Mouse (Mus musculus) telencephalon, adult 2 months (tissue): ENCODE measurements around the gene Il3ra.

Experiments
- DNase-seq: peaks from one replicate; pipeline ENCODE4 v3.0.0-alpha.2; 2011; ENCODE audit warnings: low read depth, low spot score

The Il3ra gene

DNA sequence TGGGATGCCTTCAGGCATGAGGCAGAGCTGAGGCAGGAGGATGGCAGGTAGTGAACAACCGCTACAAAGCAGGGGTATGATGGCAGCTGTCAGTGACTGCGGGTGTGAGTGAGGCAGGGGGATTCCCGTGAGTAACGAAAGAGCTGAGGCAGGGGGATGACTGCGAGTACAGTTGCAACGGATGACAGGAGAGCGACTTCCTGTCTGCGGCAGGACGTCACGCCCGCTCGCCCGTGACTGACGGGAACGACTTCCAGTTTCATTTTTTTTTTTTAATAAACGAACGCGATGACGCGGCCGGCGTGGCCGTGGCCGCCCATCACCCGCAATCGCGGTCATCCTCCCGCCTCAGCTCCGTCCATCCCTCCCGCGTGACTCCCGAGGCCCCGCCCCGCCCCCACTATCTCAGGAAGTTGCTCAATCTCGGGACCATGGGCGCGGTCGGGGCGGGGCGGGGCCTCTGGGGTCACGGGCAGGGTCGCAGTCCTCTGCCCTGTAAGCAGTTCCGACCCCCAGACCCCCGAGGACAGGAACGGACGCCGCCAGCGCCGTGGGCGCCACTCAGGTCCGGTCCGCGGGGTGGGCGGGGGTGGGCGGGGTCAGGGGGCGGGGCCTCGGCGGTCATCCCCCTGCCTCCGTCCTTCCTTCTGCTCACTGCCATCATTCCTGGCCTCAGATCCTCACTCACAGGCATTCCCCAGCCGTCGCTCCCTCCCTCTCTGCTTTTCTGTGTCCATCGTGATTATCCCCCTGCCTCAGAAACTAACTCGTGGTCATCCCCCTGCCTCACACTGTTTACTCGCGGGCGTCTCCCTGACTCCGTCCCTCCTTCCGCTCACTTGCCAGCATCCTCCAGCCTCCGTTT, at the start of gene Il3ra:
TSS of gene Il3ra (plus strand) at position 328 of the 865 bp plus-strand sequence.
- DNase-seq = no peak

DNA sequence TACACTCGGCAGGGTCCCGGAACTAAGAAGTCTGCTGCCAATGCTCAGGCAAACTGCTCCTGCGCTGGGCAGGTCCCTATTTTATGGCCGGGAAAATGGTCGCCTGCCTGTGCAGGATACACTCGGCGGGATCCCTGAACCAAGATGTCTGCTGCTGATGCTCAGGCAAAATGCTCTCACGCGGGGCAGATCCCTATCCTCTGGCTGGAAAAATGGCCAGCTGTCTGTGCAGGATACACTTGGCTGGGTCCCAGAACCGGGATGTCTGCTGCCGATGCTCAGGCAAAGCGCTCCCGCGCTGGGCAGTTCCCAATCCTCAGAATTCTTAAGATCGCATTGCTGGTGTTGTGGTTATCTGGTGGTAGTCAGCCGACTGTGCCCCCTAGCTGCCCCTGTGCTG, 37.1 kb upstream of the Il3ra start:
- DNase-seq = no peak

DNA sequence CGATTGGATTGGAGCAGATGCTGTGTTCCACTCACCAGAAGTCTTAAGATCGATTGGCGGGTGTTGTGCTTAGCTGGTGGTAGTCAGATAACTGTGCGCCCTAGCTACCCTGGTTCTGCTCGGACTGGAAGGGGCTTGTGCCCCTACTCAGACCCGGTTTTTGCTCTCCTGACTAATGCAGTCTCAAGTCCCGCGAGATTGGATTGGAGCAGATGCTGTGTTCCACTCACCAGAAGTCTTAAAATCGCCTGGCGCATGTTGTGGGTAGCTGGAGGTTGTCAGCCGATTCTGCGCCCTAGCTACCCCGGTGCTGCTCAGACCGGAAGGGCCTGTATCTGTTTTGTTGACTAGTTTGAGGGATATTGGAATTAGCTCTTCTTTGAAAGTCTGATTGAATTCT, 36.7 kb upstream of the Il3ra start:
- DNase-seq = no peak

DNA sequence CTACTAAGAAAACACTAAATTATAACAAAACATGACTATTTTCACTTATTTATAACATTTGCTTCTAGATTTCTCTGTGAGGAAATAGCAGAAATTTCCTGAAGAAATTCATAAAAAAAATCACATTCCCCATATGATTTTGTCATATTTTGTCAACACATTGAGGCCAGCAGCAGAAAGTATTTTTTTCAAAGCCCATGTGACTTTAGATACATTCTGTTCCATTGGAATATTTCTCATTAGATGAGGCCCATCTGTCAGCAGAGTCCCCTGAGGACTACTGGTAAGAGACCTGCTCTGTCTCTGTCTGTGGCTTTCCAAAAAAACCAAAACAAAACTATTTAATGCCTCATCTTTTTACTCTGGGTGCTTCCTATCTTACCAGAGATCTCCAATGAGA, 23.5 kb upstream of the Il3ra start, which contains the start of gene Olfr31:
TSS of gene Olfr31 (plus strand) at position 301 of the 400 bp plus-strand sequence.
- DNase-seq = no peak

DNA sequence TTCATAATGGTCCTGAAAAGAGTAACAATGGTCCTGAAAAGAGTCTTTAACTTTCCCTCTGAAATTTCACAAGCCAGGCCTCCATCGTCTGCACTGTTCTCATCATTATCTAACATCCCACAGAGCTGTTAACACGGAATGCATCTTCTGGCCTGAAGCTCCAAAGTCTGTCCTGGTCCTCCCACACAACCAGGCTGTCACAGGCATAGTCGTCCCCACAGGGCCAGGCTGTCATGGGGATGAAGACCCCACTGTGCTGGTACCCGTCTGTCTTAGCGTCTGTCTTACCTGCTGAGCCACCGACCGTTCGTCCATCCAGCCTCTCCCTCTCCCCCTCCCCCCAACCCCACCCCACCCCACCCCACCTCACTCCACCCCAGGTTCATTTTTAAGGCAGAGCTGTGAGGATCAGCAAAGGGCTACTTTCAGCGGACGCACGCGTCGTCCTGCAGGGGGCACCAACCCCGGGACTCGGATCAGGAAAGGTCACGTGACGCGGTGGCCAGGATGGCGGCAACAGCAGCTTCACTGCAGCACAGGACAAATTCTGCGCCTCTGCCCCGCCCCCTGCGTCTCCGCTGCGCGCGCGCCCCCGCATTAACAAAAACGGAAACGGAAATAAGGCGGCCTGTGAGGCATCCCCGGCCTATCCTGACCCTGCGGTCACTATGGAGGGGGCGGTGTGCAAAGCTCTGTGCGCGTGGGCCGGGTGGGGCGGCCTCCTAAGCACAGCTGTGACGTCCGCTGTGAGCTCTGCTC, 783 bp upstream of the Il3ra start:
- DNase-seq = no peak

DNA sequence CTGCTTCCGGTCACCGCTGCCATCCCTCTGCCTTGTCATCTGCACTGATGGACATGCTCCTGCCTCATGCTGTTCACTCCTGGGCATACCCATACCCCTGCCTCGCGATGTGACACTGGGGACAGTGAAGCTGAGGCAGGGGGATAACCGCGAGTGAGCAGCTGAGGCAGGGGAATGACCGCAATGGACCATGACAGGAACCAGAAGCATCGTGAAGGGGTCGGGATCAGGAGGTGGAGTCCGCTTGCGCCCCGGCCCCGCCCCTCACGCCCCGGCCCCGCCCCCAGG, 682 bp downstream of the Il3ra start:
- DNase-seq = no peak

DNA sequence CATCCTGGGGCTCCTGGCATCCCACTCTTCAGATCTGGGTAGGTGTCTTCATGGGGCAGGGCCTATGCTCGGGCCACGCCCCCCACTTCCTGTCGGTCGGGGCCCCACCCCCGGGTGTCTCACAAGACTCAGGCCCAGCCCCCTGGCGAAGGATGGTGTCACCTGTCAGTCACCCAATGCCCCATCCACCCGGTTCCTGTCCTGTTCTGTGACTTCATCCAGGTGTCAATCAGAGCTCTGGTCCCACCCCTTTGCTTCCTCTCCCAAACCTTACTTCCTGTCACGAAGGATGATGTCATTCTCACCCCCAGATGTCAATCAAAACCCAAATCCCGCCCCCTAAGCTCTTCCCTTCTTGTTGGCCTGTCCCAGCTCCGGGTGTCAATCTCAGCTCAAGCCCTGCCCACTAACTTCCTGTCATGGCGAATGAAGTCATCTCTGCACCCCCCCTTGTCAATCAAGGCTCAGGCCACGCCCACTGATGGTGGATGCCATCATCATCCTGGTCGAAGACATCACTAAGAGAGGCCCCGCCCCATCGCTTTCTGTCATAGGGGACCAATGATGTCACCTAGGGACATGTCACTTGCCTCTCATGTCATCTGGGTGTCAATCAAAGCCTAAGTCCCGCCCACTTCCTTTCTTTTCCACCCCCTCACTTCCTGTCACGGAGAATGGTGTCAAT, 1.2 kb downstream of the Il3ra start:
- no peak for DNase-seq

DNA sequence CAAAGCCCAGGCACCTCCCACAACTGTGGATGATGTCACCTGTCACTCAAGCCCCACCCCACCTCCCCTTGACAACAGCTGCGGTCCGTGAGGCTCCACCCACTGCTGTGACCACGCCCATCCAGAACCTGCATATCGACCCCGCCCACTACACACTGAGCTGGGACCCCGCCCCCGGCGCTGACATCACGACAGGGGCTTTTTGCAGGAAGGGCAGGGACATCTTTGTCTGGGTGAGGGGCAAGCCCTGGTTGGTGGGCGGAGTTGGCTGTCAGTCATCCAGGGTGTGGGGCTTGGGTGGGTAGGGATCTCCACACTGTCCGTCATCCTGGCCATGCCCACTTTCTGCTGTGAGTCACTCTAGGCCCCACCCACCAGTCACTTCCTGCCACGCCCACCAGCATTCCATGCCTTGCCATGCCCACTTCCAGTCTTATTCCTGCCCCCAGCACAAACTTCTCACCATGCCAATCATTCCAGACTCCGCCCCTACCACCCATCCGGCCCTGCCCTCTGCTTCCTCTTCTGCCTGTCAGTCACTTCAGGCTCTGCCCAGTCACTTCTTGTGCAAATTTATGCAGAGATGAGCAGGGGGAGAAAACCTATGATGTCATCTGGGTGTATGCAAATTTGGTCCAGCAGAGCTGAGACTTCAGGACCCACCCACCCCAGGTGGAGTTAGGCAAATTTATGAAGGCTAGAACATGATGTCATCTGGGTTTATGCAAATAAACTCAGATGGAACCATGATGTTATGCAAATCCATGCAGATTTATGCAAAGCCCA, 2.0 kb downstream of the Il3ra start:
- DNase-seq = no peak

DNA sequence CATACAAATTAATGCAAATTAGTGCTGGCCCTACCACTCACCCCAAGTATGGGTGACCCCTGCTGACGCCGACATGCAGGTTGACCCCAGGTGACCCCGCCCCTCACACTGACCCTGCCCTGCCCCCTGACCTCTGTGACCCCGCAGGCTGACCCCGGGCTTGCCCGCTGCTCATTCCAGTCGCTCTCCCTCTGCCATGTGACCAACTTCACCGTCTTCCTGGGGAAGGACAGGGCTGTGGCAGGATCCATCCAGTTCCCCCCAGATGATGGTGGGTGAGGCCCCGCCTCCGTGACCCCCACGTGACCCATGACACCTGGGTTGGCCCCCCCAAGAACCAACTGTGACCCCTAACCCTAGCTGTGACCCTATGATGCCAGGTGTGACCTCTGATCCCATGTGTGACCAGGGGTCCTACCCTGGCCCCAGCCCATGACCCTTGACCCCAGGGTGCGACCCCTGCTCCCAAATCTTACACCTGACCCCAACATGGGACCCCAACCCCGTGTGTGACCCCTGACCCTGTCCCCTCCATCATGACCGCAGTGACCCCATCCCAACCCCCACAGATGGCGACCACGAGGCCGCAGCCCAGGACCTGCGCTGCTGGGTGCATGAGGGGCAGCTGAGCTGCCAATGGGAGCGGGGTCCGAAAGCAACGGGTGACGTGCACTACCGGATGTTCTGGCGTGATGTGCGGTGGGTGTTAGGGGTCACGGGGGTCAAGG, 2.8 kb downstream of the Il3ra start:
- DNase-seq = no peak

DNA sequence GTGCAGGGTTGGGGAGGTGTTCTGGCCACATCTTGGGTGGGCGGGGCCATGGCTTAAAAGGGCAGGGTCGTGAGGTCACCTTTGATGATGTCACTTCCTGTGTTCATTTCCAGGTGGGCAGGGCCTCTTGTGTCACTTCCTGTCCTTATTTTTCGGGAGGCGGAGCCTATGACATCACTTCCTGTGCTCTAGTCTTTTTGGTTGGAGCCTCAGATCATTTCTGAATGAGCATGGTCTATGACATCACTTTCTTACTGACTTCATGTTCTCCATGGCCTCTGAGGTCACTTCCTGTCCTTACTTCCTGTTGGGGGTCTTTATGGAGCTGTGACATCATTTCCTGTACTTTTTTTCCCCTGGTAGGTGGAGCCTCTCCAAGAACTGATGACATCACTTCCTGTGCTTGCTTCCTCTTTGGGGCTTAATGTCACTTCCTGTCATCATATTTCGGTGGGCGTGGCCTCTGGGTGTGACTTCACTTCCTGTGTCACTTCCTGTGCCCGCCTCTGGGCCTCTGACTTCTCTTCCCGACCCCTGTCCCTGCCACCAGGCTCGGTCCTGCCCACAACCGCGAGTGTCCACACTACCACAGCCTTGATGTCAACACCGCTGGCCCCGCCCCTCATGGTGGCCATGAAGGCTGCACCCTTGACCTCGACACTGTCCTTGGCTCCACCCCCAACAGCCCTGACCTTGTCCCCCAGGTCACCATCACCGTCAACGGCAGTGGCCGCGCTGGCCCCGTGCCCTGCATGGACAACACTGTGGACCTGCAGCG, 3.6 kb downstream of the Il3ra start:
- DNase-seq = no peak

DNA sequence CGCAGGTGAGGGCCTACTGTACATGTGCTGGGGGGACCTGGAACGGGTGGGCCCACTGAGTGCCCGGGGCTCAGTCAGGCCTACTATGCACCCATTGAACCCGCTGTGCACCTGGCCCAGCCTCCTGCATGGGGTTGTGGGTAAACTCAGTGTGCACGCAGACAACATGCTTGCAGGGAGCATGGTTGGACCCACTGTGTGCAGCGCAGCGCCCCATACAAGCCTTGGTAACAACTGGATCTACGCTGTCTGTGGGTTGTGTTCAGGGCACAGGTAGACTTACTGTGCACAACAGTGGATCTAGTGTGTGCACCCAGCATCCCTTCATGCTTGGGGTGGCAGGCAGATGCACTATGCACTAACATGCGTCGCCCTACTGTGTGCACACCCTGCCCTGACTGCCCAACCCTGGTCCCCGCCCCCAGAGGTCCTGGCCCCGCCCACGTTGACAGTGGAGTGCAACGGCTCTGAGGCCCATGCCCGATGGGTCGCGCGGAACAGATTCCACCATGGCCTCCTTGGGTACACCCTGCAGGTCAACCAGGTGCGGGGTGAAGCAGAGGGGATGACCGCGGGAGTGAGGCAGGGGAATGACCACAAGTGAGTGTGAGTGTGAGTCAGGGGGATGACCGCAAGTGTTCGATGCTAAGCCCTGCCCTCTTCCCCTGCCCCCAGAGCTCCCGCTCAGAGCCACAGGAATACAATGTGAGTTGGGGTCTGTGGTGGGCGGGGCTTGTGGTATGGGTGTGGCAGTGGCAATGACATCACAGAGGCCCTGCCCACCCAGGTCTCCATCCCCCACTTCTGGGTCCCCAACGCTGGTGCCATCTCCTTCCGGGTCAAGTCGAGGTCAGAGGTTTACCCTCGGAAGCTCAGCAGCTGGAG, 4.4 kb downstream of the Il3ra start:
- DNase-seq = no peak

DNA sequence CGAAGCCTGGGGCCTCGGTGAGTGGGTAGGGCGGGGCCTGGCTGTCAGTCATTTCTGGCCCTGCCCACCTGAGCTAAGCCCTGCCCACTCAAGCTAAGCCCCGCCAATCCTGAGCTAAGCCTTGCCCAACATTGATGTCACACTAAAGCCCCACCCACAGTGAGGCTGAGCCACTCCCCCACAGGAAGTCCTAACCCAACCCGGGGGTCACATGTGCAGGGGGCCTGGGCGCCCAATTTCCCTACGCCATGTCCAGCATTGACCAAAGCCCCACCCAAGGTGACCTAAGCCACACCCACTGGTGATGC, 5.0 kb downstream of the Il3ra start:
- no peak for DNase-seq

DNA sequence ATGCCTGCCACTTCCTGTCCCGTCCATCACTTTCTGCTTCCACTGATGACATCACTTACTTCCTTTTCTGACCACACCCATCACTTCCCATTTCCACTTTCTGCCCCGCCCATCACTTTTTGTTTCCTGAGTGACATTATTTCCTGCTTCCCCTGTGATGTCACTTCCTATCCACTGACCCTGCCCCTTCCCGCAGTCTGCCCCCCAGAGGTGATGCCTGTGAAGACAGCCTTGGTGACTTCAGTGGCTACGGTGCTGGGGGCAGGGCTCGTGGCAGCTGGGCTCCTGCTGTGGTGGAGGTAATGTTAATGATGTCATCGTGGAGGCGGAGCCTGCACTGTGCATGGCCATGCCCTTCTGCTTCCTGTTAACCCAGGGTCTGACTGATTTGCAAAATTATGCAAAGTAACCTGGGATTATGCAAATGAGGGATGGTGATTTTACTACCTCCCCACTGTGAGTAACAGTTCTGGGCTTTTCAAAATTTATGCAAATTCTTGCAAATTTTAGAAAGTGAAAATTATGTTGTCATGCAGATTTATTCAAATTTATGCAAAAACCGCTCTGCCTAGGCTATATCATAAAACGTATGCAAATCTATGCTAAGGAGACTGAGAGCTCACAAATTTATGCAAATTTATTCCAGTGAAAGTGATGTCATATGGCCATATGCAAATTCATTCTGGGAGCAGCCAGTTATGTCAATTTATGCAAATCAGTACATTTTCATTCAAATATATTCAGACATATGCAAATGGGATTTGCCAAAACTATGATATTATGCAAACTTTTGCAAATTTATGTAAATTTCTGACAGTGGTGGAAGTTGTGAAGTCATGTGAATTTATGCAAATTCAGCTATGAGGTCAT, 5.9 kb downstream of the Il3ra start:
- DNase-seq = no peak

DNA sequence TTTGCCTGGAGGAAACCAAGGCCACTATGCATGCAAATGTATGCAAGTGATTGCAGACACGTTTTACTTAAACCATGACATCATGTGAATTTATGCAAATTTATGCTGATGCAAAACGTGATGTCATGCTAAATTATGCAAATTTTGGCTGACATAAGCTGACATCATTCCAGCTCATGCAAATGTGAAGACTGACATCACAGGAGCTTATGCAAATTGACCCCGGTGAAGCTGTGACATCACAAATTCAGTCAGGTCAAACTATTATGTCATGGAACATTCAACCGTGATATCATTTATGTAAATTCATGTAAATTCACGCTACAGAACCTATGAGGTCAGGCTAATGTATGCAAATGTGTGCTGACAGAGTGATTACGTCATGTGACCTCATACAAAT, 6.5 kb downstream of the Il3ra start:
- no peak for DNase-seq

DNA sequence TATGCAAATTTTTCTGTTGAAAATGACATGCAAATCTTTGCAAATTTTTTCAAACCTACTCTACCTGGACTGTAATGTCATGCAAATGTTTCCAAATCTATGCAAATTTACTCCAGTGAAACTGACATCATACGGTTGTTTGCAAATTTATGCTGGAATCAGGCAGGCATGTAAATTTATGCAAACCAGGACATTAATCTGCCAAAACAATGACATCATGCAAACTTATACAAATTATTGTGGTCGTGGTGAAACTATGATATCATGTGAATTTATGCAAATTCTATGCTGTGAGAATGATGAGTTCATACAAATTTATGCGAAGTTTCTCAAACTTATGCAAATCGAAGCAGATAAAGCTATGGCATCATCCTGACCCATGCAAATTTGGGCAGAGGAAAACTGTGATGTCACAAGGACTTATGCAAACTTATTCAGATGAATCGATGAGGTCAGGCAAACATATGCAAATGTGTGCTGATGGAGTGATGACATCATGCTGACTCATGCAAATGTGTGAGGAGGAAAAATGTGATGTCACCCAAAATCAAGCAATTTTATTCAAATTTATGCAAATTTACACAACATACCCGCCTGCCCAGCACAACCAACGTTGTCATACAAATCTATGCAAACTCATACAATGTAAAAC, 7.1 kb downstream of the Il3ra start:
- no peak for DNase-seq

DNA sequence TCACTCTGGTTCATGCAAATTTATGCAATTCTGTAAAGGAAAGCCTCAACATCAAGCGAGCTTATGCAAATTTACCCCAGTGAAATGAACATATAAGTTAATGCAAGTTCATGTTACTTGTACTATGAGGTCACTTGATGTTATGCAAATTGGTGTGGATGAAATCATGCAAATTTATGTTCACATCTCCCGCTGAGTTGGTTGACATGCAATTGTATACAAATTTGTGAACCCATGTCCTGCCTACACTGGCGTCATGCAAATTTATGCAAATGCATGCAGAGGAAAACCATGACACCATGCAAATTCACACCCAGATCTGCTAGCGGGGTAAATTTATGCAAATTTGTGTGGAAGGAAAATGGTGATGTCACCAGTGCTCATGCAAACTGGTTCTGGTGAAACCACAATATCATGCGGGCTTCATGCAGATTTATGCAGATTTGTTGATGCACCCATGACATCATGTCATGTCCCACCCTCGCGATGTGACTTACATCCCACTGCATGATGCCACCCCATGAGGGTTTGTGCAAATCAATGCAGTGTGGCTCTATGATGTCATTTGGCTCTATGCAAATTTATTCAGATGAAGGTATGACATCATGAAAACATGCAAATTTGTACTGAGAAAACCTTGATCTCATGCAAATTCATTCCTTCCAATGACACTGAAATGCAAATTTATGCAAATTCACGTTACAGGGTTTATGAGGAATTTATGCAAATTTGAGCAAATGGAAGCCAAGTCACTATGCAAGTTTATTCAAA, 7.8 kb downstream of the Il3ra start:
- DNase-seq = no peak
